Mouse (Mus musculus) heart, embryonic 11.5 days (tissue): ENCODE measurements around the gene Arl15. TPM values are rescaled to one million over a fixed set of nuclear protein-coding genes. Genes with fewer than 3 reads are reported as not detected.

Experiments
- ATAC-seq: fragments of 200-750 bp; cut with Nextera tagmentation; replicated peaks from 2 replicates; pipeline ENCODE4 v1.8.0; 2017; ENCODE audit warnings: moderate library complexity; ENCODE audit not compliant: insufficient number of reproducible peaks, low FRiP score, low TSS enrichment
- H3K27ac ChIP-seq: fragments of 300-500 bp; sonication (generic); 2 replicates; pipeline ENCODE4 v1.5.1; 2014; ENCODE audit warnings: mild to moderate bottlenecking, low read depth, low read length
- H3K27me3 ChIP-seq: fragments of 300-500 bp; sonication (generic); 2 replicates; pipeline ENCODE4 v1.6.1; 2014; ENCODE audit warnings: mild to moderate bottlenecking, low read length, mixed read lengths; ENCODE audit not compliant: control insufficient read depth, insufficient read depth
- H3K36me3 ChIP-seq: fragments of 300-500 bp; sonication (generic); 2 replicates; pipeline ENCODE4 v1.6.1; 2014; ENCODE audit warnings: mild to moderate bottlenecking, low read length, moderate library complexity, mixed read lengths; ENCODE audit not compliant: control insufficient read depth, insufficient read depth
- H3K4me1 ChIP-seq: fragments of 300-500 bp; sonication (generic); 2 replicates; pipeline ENCODE4 v1.6.1; 2014; ENCODE audit warnings: low read length; ENCODE audit not compliant: control insufficient read depth, insufficient read depth
- H3K4me2 ChIP-seq: fragments of 300-500 bp; sonication (generic); 2 replicates; pipeline ENCODE4 v1.6.1; 2014; ENCODE audit warnings: mild to moderate bottlenecking, moderate library complexity
- H3K4me3 ChIP-seq: fragments of 300-500 bp; sonication (generic); 2 replicates; pipeline ENCODE4 v1.5.1; 2014; ENCODE audit warnings: low read depth, low read length
- H3K9ac ChIP-seq: fragments of 300-500 bp; sonication (generic); 2 replicates; pipeline ENCODE4 v1.6.1; 2014; ENCODE audit warnings: mild to moderate bottlenecking, low read depth, low read length, moderate library complexity
- H3K9me3 ChIP-seq: fragments of 300-500 bp; sonication (generic); replicated peaks from 2 replicates; pipeline ENCODE4 v1.6.1; 2016; ENCODE audit warnings: low read length; ENCODE audit not compliant: control insufficient read depth
- WGBS: fragments of 180-500 bp; shearing (Covaris S2); extraction: QIAGEN DNeasy Blood & Tissue Kit; methylation state at CpG from one replicate; pipeline ENCODE4 v1.1.7; 2014; ENCODE audit not compliant: insufficient replicate concordance; 5-methylcytosine and 5-hydroxymethylcytosine counted together
- polyA plus RNA-seq: library from polyadenylated mRNA; unstranded; fragments of >200 nt; fragmentation: Nextera tagmentation; extraction: Ambion mirVana; gene quantifications from 2 replicates; pipeline ENCODE4 v1.2.1, GENCODE M21; 2014

Gene Arl15
- polyA plus RNA-seq, 1 experiment from 2014 or later: 10.1 TPM

GRCm38 (mm10) chr13:114052426-114053205, 258.3 kb downstream of the Arl15 start:
- H3K4me1 ChIP-seq: peaks cover 11% of the 10 kb centered on the region; the same call in 1 of the 2 replicates
- H3K27ac ChIP-seq: no peak overlapping the region
- H3K9ac ChIP-seq: no peak overlapping the region
- H3K27me3 ChIP-seq: no peaks in the 10 kb centered on the region
- H3K4me2 ChIP-seq: no peak overlapping the region
- no peaks in the 10 kb centered on the region for H3K36me3 ChIP-seq
- H3K9me3 ChIP-seq: no peaks in the 10 kb centered on the region
- H3K4me3 ChIP-seq: no peak overlapping the region
- no peak for ATAC-seq
- WGBS: 64% methylated on average over 15 of the region's 15 CpGs

GRCm38 (mm10) chr13:114053261-114053660, 259.0 kb downstream of the Arl15 start:
- ATAC-seq: no peak
- no peak overlapping the region for H3K4me2 ChIP-seq
- H3K27ac ChIP-seq: no peak overlapping the region
- no peak overlapping the region for H3K9ac ChIP-seq
- no peak overlapping the region for H3K4me3 ChIP-seq
- H3K9me3 ChIP-seq: no peaks in the 10 kb centered on the region
- no peaks in the 10 kb centered on the region for H3K36me3 ChIP-seq
- no peaks in the 10 kb centered on the region for H3K27me3 ChIP-seq
- 91% methylated on average over 2 of the region's 2 CpGs for WGBS
- peaks cover 7% of the 10 kb centered on the region; the same call in 1 of the 2 replicates for H3K4me1 ChIP-seq

- Histone ChIP-seq H3K4me3 (no peak overlapping the region), H3K4me2 (no peak overlapping the region), H3K27ac (no peak overlapping the region), H3K27me3 (no peaks in the 10 kb centered on the region), H3K9ac (no peak overlapping the region), H3K9me3 (no peaks in the 10 kb centered on the region), H3K36me3 (no peaks in the 10 kb centered on the region), H3K4me1 (no peaks in the 10 kb centered on the region)
- 76% methylated on average over 9 of the region's 9 CpGs for WGBS
- ATAC-seq: no peak
Observed at GRCm38 (mm10) chr13:114055686-114056085, 261.4 kb downstream of the Arl15 start.

GRCm38 (mm10) chr13:114060258-114060657, 266.0 kb downstream of the Arl15 start:
- no peak for ATAC-seq
- no peak overlapping the region for H3K9ac ChIP-seq
- no peaks in the 10 kb centered on the region for H3K27me3 ChIP-seq
- no peak overlapping the region for H3K27ac ChIP-seq
- no peak overlapping the region for H3K4me3 ChIP-seq
- WGBS: 71% methylated on average over 6 of the region's 6 CpGs
- no peak overlapping the region for H3K4me2 ChIP-seq
- no peaks in the 10 kb centered on the region for H3K36me3 ChIP-seq
- H3K9me3 ChIP-seq: no peaks in the 10 kb centered on the region
- H3K4me1 ChIP-seq: 0 out of 2 replicates have a peak, but pooled peaks cover 5% of the 10 kb centered on the region

GRCm38 (mm10) chr13:114061234-114061633, 266.9 kb downstream of the Arl15 start:
- no peak for ATAC-seq
- Histone ChIP-seq H3K4me1 (0 out of 2 replicates have a peak, but pooled peaks cover 5% of the 10 kb centered on the region), H3K27ac (no peak overlapping the region), H3K9ac (no peak overlapping the region), H3K4me3 (no peak overlapping the region), H3K4me2 (no peak overlapping the region), H3K9me3 (no peaks in the 10 kb centered on the region), H3K36me3 (no peaks in the 10 kb centered on the region), H3K27me3 (no peaks in the 10 kb centered on the region)
- 89% methylated on average over 7 of the region's 7 CpGs for WGBS

GRCm38 (mm10) chr13:114064069-114064468, 269.8 kb downstream of the Arl15 start:
- 77% methylated on average over 9 of the region's 9 CpGs for WGBS
- Histone ChIP-seq H3K36me3 (no peaks in the 10 kb centered on the region), H3K27ac (no peak overlapping the region), H3K9me3 (no peaks in the 10 kb centered on the region), H3K4me1 (0 out of 2 replicates have a peak, but pooled peaks cover 5% of the 10 kb centered on the region), H3K4me3 (no peak overlapping the region), H3K4me2 (no peak overlapping the region), H3K27me3 (no peaks in the 10 kb centered on the region), H3K9ac (no peak overlapping the region)
- no peak for ATAC-seq

- WGBS: 43% methylated on average over 6 of the region's 6 CpGs
- ATAC-seq: no peak
- Histone ChIP-seq H3K4me2 (no peak overlapping the region), H3K27ac (no peak overlapping the region), H3K27me3 (no peaks in the 10 kb centered on the region), H3K9me3 (no peaks in the 10 kb centered on the region), H3K4me3 (no peak overlapping the region), H3K4me1 (0 out of 2 replicates have a peak, but pooled peaks cover 5% of the 10 kb centered on the region), H3K36me3 (no peaks in the 10 kb centered on the region), H3K9ac (no peak overlapping the region)
Observed at GRCm38 (mm10) chr13:114065012-114065411, 270.7 kb downstream of the Arl15 start.

GRCm38 (mm10) chr13:114068421-114068820, 274.1 kb downstream of the Arl15 start:
- H3K4me3 ChIP-seq: no peak overlapping the region
- H3K9me3 ChIP-seq: no peaks in the 10 kb centered on the region
- H3K27me3 ChIP-seq: no peaks in the 10 kb centered on the region
- no peak overlapping the region for H3K4me2 ChIP-seq
- ATAC-seq: no peak
- H3K9ac ChIP-seq: no peak overlapping the region
- 92% methylated on average over 5 of the region's 5 CpGs for WGBS
- H3K27ac ChIP-seq: no peak overlapping the region
- 0 out of 2 replicates have a peak, but pooled peaks cover 5% of the 10 kb centered on the region for H3K4me1 ChIP-seq
- H3K36me3 ChIP-seq: no peaks in the 10 kb centered on the region

- H3K27me3 ChIP-seq: no peaks in the 10 kb centered on the region
- no peaks in the 10 kb centered on the region for H3K9me3 ChIP-seq
- WGBS: 88% methylated on average over 7 of the region's 7 CpGs
- H3K9ac ChIP-seq: no peak overlapping the region
- no peak overlapping the region for H3K4me2 ChIP-seq
- no peak overlapping the region for H3K27ac ChIP-seq
- no peaks in the 10 kb centered on the region for H3K4me1 ChIP-seq
- H3K4me3 ChIP-seq: no peak overlapping the region
- H3K36me3 ChIP-seq: no peaks in the 10 kb centered on the region
- no peak for ATAC-seq
Observed at GRCm38 (mm10) chr13:114071439-114071838, 277.1 kb downstream of the Arl15 start.
